Mouse (Mus musculus): ENCODE data around the gene Cfap97d2.
A peak's percentile ranks its signal among the peaks of the same experiment; 100 is the strongest.

The Cfap97d2 gene

DNA sequence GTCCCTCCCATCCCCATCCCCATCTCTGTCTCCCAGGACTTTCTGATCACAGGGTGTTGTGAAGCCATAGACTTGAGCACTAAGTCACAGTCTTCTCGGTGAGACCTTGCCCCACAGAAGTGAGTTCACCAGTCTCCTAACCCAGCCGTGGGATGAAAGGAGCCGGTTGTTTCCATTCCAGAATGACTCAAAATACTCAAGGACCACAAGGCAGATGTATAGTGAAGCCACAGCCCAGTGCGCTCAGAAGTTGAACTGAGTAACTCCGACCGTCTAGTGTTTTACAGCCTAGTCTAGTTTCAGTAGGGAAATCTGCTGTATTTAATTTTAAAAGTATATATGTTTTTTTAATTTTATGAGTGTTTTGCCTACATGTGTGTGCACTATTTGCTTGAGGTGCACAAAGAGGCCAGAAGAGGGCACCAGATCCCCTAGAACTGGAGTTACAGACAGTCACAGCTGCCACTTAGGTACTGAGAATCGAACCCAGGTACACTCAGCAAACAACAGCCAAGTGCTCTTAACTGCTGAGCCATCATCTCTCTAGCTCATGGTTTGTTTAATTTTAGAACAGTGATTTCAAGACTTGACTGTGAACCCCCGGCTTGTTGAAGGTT, 18.5 kb upstream of the Cfap97d2 start:
- DNase-seq (ENCODE audit: low spot score in 2 of 2), result no peak

DNA sequence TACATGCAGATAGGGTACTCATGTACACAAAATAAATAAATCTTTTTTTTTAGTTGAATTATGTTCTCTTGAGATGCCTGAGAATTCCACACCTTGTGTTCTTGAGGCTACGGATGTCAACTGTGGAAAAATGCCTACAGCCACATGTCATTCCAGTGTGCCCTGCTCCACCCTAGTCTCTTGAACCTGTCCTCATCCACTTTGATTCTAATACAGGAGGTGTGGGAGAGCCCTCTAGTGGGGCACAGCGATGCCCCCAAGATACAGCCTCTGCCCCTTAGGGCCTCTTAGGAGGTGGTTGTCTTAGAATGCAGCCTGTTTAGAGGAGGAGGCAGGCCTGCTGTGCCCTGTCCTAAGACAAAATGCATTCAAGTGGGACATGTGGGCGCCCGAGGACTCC, 17.7 kb upstream of the Cfap97d2 start:
- DNase-seq (ENCODE audit: low spot score in 2 of 2), result no peak

DNA sequence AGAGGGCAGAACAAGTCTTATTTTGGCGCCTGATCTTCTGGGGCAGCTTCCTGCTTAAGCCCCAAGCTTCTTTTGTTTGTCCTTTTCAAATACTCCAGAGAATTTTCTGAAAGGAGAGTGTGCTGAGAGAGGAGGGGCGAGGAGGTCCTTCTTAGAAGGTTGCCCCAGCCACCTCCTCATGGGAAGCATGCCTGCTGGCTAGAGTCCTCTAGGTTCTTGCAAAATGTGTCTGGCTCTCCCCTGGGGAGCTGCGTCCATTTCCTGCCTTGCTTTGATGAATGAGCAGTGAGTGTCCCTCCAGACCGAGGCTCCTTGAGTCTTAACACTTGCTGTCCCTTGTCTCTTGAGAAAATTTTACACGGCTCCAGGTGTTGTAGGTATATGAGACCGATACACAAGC, 17.2 kb upstream of the Cfap97d2 start:
- DNase-seq (ENCODE audit: low spot score in 2 of 2), result peak in 1 of 2 experiments; percentile 76

DNA sequence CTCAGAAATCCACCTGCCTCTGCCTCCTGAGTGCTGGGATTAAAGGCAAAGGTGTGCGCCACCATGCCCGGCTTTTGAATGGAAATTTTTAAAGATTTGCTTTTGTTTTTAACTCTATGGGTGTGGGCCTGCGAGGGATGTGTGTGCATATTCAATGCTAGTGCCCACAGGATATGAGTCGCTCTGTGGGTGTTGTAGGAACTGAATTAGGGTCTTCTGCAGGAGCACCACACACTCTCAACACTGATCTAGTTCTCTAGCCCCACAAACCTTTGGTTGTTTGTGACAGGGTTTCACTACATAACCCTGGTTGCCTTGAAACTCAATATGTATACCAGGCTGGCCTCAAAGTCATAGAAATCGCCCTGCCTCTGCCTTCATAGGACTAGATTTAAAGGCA, 16.4 kb upstream of the Cfap97d2 start:
- DNase-seq (ENCODE audit: low spot score in 2 of 2), result no peak

DNA sequence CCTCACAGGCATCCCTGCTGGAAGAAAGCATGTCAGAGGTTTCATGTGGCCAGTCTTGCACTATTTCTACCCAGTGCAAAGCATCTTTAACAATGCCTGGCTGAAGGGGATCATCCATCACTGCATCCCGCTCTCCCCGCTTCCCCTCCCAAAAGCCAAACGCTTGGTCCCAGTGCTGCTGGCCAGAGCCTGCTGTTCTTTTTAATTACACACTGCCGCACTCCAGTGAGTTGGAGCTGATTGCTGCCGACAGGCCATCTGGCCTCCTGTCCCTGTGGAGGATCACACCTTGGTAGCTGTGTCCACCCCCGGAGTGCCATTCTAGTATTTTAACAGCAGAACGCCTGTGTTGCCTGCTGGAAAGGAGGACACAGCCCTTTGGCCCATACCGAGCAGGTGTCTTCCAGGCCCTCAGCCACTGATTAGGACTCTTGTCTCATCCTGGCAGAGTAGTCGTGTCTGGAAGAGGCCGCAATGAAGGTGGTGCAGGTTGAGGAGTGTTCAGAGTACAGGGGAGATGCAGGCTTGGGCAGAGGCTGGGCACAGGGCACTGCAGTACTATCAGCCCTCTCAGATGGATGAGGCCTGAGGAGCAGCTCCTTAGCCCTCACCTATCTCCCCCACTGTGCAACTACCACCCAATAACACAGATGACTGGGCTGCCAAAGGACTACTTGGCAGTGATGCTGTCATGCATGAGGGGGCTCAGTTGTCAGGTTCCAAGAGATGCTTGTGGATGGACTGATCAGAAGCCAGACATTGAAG, 13.2 kb upstream of the Cfap97d2 start:
- no peak for DNase-seq (ENCODE audit: low spot score in 2 of 2)

DNA sequence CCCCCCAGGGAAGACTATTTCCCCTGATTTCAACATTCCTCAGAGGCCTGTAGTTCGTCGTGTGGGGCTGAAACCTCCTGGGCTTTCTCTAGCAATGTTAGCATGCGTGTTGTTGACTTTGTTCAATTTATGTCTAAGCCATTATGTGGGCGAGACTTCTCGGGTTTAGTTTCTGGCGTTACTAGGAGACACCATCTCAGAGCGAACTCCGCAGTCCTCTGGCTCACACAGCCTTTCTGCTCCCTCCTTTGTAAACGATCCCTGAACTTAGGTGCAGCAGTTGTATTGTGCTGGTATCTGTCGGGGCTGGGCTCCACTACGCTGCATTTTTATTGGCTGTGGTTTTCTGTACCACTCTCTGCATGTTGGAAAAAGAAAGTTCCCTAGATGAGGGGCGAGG, 11.0 kb upstream of the Cfap97d2 start:
- no peak for DNase-seq (ENCODE audit: low spot score in 2 of 2)

DNA sequence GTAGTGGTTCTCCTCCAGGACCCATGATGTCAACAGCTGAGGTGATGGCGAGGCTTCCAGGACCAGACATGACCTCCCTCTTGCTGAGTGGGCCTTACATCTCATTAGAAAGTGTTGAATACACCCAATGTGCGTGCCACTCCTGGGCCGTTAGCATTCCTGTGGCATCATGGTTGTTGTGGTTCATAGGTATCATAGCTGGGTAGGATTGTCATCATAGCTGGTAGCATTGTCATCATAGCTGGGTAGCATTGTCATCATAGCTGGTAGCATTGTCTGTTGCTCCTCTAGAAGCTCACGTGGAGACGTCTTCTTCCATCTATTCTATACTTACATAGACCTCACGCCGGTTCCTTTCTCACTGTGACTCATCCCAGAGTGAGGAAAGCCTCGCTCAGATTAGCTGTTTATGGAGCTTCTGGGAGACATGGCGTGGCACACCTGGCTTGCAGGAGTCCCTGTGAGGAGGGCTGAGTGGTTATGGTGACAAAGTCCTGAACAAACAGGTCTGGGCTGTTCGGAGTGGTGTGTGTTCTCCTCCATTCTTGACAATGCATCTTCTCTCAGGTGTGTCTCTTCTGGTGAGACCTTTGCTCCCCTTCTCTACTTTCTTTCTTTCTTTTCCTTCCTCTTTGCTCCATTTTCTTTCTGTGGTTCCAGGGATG, 10.4 kb upstream of the Cfap97d2 start:
- DNase-seq (ENCODE audit: low spot score in 2 of 2), result no peak

DNA sequence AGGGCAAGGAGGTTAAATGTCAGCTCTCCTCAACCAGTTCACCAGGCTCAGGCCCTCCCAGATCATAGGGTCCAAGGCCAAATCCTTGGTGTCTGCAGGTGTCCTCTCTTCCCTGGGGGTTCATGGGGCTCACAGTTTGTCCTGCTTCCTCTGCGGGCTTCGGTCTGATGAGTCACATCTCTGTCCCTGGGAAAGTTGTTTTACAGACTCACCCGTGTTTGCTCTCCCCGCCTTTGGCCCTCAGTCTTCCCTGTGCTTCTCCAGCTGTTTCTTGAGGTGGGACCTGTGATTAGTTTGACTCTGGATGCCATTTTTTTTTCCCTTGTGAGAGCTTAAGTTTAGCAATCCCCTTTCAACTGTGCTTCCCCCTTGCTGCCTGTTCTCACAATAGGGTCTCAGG, 9.5 kb upstream of the Cfap97d2 start:
- DNase-seq (ENCODE audit: low spot score in 2 of 2), result no peak

DNA sequence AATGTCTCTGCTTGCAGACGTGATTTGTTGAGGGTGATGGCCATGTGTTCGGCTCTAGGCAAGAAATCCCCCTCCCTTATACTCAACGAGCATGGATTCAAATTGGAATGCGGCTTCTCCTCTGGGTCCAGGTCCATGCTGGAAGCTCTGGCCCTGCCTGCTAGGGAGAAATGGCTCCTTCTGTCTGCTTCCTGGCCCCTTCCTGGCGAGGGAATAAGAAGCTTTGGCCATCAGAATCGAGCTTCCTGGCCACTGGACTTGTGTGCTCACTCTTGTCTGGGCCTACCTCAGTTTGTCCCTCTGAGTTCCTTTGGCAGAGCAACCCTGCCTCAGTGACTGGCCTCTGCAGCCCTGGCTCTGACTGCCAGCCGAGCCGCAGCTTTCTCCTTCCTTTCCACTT, 8.5 kb upstream of the Cfap97d2 start:
- DNase-seq (ENCODE audit: low spot score in 2 of 2), result no peak

DNA sequence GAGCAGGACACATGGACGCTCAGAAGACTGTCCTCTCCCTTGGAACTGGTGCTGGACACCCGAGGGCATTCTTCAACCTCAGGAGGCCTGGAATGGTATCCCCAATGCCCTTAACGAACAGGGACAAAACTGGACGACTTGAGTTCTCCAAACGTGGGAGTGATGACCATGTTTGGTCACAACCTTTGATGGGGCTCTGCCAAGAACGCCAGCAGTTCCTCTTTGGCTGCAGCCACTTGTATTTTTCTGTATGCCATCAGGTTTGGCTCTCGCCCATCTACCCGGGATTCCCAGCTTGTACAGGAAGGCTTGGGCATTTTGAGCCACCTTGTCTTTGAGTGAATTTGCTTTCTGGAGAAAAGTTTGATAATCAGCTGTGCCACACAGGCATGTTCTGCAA, 8.0 kb upstream of the Cfap97d2 start:
- no peak for DNase-seq (ENCODE audit: low spot score in 2 of 2)

DNA sequence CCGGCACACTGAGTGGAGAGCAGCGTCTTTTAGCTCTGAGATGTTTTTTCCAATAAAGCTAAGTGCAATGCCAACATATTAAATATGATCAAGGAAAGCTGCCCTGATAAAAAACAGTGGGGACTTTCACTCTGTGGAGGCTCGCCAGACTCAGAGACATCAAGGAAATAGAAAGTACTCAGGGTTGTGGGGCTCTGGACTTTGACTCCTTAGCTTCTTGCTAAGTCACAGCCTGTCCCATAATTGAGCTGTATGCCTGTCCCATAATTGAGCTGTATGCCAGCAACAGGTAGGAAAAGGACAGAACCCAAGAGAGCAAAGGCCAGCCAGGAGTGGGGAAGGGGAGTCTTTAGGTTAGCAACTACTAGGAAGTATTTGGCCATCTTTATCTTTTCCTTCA, 7.4 kb upstream of the Cfap97d2 start:
- DNase-seq (ENCODE audit: low spot score in 2 of 2), result no peak

DNA sequence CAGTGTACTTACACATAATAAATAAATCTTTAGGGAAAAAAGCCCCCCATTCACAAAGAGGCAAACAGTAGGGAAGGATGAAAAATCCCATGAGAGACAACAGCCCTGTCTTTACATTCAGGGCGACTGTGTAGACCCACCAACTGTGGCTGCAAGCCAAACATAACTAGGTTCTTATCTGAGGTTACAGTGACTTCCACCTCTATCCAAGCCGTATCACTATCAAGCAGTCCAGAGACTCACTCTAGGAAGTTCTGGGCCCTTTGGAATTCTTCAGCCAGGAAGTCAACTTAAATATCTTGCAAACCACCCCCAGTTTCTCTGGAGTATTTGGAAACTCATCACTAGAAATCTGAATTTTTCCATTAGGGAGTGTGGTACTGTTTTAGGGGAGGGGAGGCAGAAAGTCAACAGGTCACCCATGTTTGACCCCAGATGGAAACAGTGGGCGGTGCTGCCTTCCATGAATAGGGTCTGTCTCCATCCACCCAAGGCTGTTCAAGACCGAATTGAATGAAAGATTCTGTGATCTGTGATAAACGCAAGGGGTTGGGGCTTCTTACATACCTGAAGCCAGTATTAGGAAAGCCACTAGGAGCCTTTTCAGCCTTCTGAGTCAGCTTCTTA, 6.3 kb upstream of the Cfap97d2 start:
- DNase-seq (ENCODE audit: low spot score in 2 of 2), result no peak

DNA sequence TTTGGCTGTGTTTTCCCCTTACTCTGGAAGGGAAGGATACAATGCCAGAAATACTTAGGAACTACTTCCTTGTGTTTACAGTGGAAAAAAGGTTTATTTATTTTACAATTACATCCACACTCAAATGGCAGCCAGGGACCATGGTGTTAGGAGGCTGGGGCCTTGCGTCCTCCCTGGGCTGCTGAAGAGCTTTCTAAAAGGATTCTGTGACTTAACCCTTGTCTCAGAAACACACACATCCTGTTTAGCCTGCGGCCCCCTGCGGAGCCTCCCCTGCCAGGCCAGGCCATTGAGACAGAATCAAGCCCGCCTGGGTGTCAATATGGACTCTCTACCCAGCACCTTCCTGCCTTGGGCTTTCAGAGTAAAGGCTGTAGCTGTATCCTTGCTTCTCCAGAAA, 2.9 kb upstream of the Cfap97d2 start:
- DNase-seq (ENCODE audit: low spot score in 2 of 2), result no peak

DNA sequence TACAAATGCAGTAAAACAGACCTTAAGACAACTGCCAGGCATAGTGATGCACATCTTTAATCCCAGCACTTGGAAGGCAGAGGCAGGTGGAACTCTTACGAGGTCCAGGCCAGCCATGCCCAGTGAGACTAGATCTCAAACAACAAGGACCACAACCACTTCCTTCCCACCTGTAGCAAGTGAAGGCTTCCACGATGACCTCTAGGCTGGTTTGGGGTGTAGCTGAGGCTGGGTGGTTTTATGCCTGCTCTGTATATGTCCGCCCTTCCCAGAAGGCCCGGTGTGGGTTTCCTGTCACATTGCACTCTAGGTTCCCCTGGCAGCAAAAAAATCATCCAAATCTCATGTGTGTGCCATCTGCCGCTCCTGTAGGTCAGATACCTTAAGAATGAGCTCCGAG, 1.9 kb upstream of the Cfap97d2 start:
- DNase-seq (ENCODE audit: low spot score in 2 of 2), result no peak

DNA sequence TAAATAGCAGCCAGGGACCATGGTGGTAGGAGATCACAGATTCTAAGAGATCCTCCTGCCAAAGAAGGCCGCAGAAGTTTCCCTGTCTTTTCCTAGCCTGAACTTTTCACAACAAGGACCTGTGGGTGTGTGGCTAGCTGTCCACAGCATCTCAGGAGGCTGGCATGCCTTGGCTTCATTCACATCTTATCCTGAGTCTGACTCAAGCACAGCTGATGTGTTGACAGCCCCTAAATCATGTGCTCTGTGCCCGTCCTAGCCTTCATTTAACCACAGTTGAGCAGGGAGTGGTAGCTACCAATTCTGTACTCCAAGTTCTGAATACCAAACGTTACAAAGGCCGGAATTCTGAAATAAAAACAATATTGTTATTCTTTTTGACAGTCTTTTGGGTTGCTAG, 1.4 kb upstream of the Cfap97d2 start:
- DNase-seq (ENCODE audit: low spot score in 2 of 2), result no peak

DNA sequence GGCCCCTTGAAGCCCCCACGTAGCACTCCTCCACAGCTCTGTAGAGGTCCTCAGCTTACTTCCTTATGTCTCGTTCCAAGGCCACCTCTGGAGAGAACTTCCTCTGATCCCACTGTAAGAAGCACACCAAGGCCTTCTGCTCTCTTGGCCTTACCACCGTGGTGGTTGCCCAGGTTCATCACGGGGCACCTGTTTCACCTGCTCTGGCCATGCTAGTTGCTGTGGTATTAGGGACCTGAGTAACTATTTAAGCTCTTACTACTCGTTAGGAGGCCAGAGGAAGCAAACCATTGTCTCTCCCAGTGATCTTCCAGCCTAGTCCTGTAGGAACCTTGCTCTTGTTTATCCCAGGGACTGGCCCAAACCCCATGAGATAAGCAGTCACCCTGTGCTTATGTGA, 1.2 kb downstream of the Cfap97d2 start:
- DNase-seq (ENCODE audit: low spot score in 2 of 2), result no peak

DNA sequence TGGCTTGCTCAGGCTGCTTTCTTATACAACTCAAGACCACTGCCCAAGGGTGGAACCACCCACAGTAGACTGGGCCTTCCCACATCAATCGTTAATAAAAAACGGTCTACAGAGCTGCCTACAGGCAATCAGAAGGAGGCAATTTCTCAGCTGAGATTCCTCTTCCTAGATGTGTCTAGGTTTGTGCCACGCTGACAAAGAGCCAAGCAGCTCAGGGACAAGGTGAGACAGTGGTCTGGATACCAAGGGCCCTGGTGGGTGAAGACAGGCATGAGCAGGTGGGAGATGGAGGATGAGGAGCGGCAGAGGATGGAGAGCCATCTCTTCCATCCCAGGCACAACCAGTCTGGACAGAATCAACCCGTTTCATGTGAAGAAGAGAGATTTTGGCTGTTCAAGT, 2.8 kb downstream of the Cfap97d2 start:
- no peak for DNase-seq (ENCODE audit: low spot score in 2 of 2)

DNA sequence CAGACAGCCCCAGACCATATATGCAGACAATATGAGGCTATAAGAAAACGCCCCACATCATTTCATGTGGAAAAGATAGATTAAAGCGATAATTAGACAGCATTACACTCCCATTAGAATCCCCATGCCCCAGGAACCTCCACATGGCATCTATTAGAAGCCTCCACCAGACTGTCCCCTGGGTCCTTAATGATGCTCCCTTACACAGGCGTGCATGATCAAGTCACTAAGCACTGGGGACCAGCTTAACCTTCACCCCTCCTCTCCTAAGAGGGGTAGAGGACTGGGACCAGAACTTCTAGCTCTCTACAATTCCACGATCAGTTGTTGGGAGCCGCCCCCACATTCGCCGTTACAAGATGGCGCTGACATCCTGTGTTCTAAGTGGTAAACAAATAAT, 13.3 kb downstream of the Cfap97d2 start:
- no peak for DNase-seq (ENCODE audit: low spot score in 2 of 2)

DNA sequence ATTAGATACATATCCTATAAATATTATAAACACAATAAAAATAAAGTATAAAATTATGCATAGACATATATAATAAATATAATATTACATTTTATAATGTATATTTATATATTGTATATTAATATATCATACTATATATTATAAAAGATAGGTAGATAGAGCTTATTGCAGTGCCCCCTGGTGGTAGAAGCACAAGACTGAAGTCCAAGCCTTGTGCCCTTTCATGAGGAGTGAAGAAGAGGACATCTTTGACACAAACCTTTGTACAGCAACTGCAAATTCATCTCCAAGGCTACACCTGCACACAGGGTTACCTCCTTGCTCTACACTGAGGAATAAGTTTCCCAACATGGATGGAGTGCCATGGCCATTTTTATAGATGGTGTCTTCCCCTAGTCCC, 20.0 kb downstream of the Cfap97d2 start:
- no peak for DNase-seq (ENCODE audit: low spot score in 2 of 2)

DNA sequence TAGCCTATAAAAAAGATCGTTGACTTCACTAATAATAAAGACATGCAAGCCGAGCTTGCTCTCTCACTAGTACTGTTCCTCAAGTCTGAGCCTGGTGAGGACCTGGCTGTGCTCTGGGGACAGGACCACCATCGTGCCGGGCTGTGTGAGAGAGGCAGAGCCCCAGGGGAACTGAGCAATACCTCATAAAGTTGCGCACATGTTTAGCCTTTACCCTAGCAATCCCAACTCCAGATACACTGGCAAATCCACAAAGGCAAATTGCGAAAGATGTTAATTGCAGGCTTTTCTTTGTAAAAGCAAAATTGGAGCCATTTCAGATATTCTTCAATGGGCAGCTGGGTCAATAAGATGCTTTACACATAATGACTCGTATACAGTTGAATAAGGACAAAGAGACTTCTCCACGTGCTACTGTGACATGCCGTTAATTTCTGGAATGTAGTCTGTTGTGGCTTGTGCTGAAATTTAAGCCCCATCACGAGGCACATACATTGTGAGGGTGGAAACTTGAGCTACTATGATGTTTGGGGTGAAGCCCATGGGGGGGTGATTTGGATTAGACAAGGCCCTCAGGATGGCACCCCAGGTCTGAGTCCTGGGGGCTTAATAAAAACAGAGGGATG, 21.9 kb downstream of the Cfap97d2 start:
- DNase-seq (ENCODE audit: low spot score in 2 of 2), result peak in 1 of 2 experiments; percentile 19

DNA sequence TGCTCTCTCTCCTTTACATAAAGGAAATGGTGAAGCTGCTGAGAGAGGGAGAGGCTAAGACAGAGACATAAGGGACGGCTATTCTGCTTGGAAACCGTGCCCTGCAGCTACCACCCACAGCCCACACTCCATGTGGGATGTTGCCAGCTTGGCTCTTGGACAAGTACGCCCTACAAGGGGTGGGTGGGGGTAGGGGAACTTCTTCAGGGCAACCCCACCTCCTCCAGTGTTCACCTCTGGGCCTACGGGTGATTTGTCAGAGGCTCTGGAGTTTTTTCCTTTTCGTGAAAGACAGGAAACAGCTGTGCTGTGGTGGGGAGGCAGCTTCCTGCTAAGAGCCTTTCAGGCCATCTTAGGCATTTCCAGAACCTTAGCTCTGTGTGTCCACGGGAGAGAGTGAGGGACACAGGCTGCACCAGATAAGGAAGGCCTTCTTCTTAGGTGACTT, 34.7 kb downstream of the Cfap97d2 start:
- peak in 1 of 2 experiments; percentile 19 for DNase-seq (ENCODE audit: low spot score in 2 of 2)

Measured in urinary bladder, postnatal 36 days (tissue).